Mouse (Mus musculus) yolk sac, embryonic 10.5 days (tissue): Measurements from ENCODE around the gene Ranbp3l.

Experiments
- DNase-seq: peaks from one replicate; pipeline ENCODE4 v3.0.0-alpha.2; 2017; ENCODE audit warnings: low spot score

Ranbp3l gene

DNA sequence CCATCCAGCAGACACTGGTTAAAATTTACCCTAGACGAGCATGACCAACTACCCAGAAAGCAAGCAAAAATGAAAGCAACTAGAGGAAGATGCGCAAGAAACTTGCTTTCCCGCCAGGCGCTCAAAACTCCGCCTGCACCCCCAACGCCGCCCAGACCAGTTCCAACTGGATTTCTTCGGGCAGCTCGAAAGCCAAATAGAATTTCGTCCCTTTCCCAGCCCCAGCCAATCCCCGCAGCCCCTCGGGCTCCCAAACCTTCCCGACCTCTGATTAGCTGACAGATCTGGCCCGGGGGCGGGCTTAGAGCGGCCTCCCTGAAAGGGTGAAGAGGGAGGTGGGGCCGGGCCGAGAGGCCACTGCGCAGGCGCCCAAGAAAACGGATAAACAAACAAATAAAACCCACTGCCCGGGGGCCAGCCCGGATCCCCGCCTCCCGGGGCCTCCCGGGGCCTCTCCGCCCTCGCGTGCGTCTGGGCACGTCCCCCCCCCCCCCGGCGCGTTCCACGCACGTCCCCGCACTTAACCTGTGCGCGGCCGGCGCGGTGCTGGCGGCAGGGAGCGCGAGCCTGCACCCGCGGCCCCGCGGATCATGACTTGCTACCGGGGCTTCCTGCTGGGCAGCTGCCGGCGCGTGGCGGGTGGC, 103.3 kb downstream of the Ranbp3l start, which contains the start of gene Nadk2:
Gene Nadk2 (plus strand): TSS at position 349 of the 644 bp plus-strand sequence.
- DNase-seq, result peak; percentile 100

GRCm38 (mm10) chr15:9071556-9072544, 104.1 kb downstream of the Ranbp3l start:
- DNase-seq, result peak; percentile 67

DNA sequence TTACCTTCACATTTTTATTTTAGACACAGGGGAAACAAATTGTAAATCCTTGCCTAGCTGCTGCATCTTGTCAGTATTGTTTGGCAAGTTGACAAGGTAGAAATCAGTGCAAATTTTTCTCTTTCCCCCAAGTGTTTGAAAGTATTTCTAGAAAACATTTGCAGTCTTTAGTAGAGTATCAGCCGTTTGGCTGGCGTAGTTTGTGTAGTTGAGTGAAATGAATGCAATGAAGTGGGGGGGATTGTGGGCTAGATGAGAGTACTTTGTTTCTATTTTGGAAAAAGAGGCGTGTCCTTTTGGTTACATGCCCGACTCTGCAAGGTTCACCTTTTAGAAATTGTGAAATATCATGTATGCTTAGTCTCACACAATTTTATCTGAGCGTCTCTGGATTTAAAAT, 104.9 kb downstream of the Ranbp3l start:
- no peak for DNase-seq

- DNase-seq, result no peak
Observed at GRCm38 (mm10) chr15:9073067-9073608, 105.4 kb downstream of the Ranbp3l start.

- DNase-seq, result no peak
Observed at GRCm38 (mm10) chr15:9073684-9074083, 105.9 kb downstream of the Ranbp3l start.

DNA sequence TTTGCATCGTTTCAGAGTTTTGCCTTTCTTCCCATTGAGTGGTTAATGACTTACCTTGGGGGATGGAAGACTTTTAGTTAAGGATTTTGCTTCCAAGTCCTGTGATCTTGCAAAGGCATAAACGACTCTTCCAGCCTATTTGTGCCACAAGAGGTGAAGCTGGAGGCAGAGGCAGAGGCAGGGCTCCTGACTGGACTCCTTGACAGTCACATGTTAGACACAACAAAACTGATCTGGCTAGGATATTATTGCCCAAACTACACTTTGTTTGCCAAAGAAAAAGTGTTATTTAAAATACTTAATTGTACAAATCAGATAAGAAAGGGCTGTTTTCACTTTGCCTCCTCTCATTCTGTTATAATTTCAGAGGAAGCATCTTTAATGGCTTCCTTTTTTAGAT, 106.4 kb downstream of the Ranbp3l start:
- DNase-seq, result no peak

- DNase-seq, result peak; percentile 54
Observed at GRCm38 (mm10) chr15:9074671-9075070, 106.9 kb downstream of the Ranbp3l start.

DNA sequence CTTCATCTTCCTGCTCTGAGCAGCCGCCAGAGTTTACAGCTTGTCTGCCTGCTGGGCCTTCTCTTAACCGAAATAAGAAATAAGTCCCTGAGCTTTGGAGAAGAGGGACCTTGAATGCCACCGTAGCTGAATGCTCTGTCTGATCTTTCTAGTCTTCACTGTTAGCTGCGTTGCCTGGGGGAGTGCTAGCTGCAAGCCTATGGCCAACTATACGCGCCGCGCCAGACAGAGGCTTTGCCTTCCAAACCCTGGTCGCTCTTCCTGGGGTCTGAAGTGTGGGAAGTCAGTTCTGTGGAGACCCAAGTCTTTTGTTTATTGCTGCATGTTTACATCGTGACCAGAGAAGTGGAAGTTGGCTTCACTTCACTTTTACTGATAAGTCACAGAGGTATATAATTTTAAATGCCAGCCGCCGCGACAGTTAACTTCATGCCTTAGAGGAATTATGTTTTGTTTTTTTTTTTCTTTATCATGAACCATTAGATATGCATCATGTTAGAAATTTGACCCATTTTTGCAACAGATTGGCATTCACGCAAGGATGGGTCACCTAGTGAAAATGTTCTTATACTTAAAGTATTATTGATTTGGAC, 108.0 kb downstream of the Ranbp3l start:
- DNase-seq, result no peak

DNA sequence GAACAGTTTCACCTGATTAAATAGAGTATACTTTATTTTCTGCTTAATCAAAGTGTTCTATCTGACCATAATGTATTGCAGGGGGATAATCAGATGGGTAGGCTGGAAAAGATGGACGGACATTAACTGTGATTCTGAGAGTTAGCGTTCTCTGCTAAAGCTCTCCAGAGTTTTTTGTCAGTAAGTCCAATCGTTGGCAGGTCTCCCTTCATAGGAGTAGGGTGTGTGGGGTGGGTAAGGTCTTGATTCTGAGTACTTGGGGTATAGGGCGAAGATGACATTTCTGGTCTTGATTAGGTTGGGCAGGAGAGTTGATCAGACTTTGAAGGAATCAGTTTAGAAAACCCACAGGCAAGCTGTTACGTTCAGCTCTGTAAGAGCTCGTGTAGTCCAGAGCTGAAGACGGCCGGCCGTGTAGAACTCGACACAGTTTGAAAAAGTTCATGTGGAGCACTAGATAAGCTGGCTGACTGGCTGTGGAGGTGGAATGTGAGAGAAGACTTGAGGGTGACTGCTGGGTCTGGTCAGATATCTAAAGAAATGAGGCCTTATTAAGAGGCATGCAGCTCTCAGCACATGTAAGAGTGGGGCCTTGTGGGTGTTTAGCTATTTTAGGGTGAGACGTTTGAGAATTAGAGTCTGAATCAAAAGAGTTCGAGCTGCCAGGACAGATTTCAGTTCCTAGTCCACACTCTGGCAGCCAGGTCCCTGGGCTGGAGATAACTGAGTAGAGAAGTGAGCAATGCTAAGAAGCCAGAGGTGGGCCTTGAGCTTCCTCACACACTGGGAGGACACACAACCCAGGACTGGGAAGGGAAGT, 110.9 kb downstream of the Ranbp3l start:
- DNase-seq, result peak; percentile 42

- no peak for DNase-seq
Observed at GRCm38 (mm10) chr15:9079626-9080025, 111.9 kb downstream of the Ranbp3l start.

GRCm38 (mm10) chr15:9080206-9080605, 112.5 kb downstream of the Ranbp3l start:
- peak; percentile 46 for DNase-seq

- DNase-seq, result no peak
Observed at GRCm38 (mm10) chr15:9081294-9081693, 113.5 kb downstream of the Ranbp3l start.

- no peak for DNase-seq
Observed at GRCm38 (mm10) chr15:9082753-9083152, 115.0 kb downstream of the Ranbp3l start.

- DNase-seq, result no peak
Observed at GRCm38 (mm10) chr15:9086813-9087212, 119.1 kb downstream of the Ranbp3l start.

GRCm38 (mm10) chr15:9087421-9087820, 119.7 kb downstream of the Ranbp3l start:
- DNase-seq, result no peak

DNA sequence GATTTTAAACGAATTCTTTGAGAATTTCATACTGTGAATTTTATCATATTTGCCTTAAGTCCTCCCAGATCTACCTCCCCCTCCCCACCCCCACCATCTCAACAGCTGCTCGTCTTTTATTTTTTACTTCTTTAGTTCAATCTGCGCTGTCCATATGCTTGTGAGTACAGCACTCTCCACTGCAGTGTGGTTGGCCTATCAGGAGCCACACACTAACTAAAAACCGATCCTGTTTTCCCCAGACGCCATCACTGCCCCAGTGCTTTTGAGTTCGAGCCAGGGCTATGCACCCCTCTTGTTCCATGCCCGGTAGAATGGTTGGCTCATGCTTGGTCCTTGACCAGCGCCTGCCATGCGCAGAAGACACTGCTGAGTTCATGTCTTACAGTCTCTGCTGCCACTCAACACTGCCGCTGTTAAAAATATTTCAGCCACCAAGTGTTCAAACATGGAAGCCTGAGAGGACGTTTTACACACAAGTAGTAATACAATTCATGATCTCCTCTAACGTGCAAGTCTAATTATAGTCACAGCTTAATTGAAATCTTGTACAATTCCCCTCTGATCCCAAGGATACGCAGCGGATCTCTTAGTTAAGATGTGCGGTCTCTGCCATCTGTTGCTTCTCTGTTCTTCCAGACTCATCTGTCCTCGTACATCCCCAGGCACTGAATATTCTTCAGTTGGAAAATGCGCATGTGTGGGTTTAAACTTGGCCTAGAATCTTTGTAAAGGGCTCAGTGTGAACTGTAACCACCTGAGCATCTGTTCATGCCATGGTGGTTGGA, 120.3 kb downstream of the Ranbp3l start:
- no peak for DNase-seq

- DNase-seq, result no peak
Observed at GRCm38 (mm10) chr15:9088683-9089072, 120.9 kb downstream of the Ranbp3l start.

DNA sequence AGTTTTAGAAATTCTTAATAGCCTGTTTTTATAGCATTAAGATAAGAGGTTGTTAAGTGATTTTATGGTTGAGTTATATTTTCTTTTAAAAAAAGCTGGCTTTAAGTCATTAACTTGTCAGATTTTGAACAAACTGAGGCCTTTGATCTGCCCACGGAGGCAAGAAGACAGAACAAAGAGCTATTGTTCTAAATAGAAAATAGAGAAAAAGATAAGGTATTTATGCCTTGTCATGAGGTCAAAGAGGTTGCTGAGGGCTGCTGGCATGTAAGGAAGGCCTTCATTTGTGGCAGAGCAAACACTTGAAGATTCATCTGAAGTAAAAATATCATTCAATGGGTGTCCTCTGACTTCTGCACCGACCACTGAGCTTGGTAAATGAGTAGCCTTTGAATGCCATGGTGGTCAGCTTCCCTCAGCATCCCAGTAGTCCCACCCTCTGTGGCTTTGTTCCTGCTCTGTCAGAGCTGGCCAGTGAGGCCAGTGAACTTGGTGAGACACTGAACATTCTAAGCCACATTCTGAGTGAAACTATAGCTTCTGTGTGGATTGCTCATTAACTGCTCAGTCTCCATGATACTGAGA, 121.5 kb downstream of the Ranbp3l start:
- DNase-seq, result no peak

- DNase-seq, result no peak
Observed at GRCm38 (mm10) chr15:9090662-9091061, 122.9 kb downstream of the Ranbp3l start.
